ENCODE assay signal across 8 mouse cellular contexts in the genomic region with DNA sequence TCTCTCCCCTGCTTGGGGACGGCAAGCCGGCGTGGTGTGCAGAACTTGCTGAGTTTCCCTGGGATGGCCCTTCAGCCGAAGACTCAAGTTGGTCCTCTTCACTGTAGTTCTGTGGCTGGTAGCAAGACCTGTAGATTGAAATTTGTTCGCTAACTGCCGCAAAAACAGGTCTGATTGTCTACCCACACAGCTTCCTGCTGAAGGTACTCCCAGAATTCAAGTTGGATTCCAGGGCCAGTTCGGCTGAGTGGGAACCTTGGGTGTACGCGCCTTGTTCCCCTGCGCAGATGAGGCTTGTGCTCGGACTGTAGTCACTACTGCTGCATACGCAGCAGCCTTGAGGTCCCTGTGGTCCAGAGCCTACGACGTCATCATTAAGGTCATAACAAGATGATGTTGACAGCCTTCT. TPM values are rescaled to one million over a fixed set of nuclear protein-coding genes. Genes with fewer than 3 reads are reported as not detected.
A peak's percentile ranks its signal among the peaks of the same experiment; 100 is the strongest.
DNase-seq lines count a peak whose midpoint lies in the region; ATAC-seq and TF ChIP-seq lines count a peak whose summit lies in the region.

No protein-coding gene starts in this region.

- no peaks in the 10 kb centered on the region for H3K9me3 ChIP-seq in forebrain, postnatal 0 days (ENCODE audit: low read length)
- H3K9me3 ChIP-seq in hindbrain, postnatal 0 days (ENCODE audit: low read length): no peaks in the 10 kb centered on the region
- no peaks in the 10 kb centered on the region for H3K9me3 ChIP-seq in liver, embryonic 14.5 days (ENCODE audit: control insufficient read depth, low read length)
- H3K9me3 ChIP-seq in stomach, postnatal 0 days (ENCODE audit: control insufficient read depth, low read length): no peaks in the 10 kb centered on the region

- no peak for TF ChIP-seq CTCF in left cerebral cortex, adult 2 months (IDR thresholded peaks at IDR 0.05)
- TF ChIP-seq CTCF in forebrain, postnatal 0 days (IDR thresholded peaks at IDR 0.05; ENCODE audit: low read depth): no peak
- TF ChIP-seq CTCF in hindbrain, postnatal 0 days (IDR thresholded peaks at IDR 0.05; ENCODE audit: low read depth): no peak
- no peak for TF ChIP-seq CTCF in liver, embryonic 14.5 days (IDR thresholded peaks at IDR 0.05; ENCODE audit: low read depth)
- TF ChIP-seq CTCF in stomach, postnatal 0 days (IDR thresholded peaks at IDR 0.05; ENCODE audit: low read depth): no peak

- intact Hi-C loops in left cerebral cortex, adult 2 months (cut with DNase I): loop anchor here (2.0 kb wide), 1 partner anchor 70 kb away; no protein-coding TSS in a partner anchor

- H3K27ac ChIP-seq in left cerebral cortex, adult 2 months: peak overlapping the region; percentile 58
- peak overlapping the region; percentile 57; the same call in 1 of the 2 replicates for H3K27ac ChIP-seq in forebrain, postnatal 0 days (ENCODE audit: low read depth, low read length)
- H3K27ac ChIP-seq in hindbrain, postnatal 0 days: peak overlapping the region; percentile 45; the same call in 1 of the 2 replicates
- H3K27ac ChIP-seq in liver, embryonic 14.5 days: peak overlapping the region; percentile 53
- peak overlapping the region; percentile 97 for H3K27ac ChIP-seq in stomach, postnatal 0 days (replicated peaks)

- peak overlapping the region; percentile 66 for H3K9ac ChIP-seq in forebrain, postnatal 0 days
- H3K9ac ChIP-seq in hindbrain, postnatal 0 days (replicated peaks; ENCODE audit: low read length): peak overlapping the region; percentile 63
- peak overlapping the region; percentile 83 for H3K9ac ChIP-seq in liver, embryonic 14.5 days (replicated peaks)
- peak overlapping the region; percentile 87 for H3K9ac ChIP-seq in stomach, postnatal 0 days (ENCODE audit: low read length)

- no peak for TF ChIP-seq EP300 in liver, embryonic 14.5 days (IDR thresholded peaks at IDR 0.05; ENCODE audit: low read depth)
- no peak for TF ChIP-seq EP300 in stomach, postnatal 0 days (optimal IDR thresholded peaks at IDR 0.05)

- no peaks in the 10 kb centered on the region for H3K27me3 ChIP-seq in forebrain, postnatal 0 days (ENCODE audit: insufficient read depth, low read length)
- H3K27me3 ChIP-seq in hindbrain, postnatal 0 days (ENCODE audit: insufficient read depth, low read length): no peaks in the 10 kb centered on the region
- H3K27me3 ChIP-seq in liver, embryonic 14.5 days (ENCODE audit: control insufficient read depth, insufficient read depth, low read length): no peaks in the 10 kb centered on the region
- H3K27me3 ChIP-seq in stomach, postnatal 0 days (ENCODE audit: control insufficient read depth, insufficient read depth, low read length): no peaks in the 10 kb centered on the region

- ATAC-seq in forebrain, postnatal 0 days: peak; percentile 7; the same call in 1 of the 2 replicates
- peak; percentile 44 for ATAC-seq in hindbrain, postnatal 0 days
- ATAC-seq in liver, embryonic 14.5 days (ENCODE audit: insufficient read depth): peak; percentile 24
- ATAC-seq in stomach, postnatal 0 days (ENCODE audit: low FRiP score, low TSS enrichment): 0 out of 2 replicates have a peak, but pooled peaks have one; percentile 21

- peak overlapping the region; percentile 76 for H3K4me3 ChIP-seq in left cerebral cortex, adult 2 months
- H3K4me3 ChIP-seq in forebrain, postnatal 0 days (ENCODE audit: low read depth, low read length): peak overlapping the region; percentile 61
- peak overlapping the region; percentile 74 for H3K4me3 ChIP-seq in hindbrain, postnatal 0 days (ENCODE audit: low read length)
- peak overlapping the region; percentile 76 to 89 for H3K4me3 ChIP-seq in liver, embryonic 14.5 days (ENCODE audit: insufficient read depth in 1 of 2, low read depth in 2 of 2, low read length in 2 of 2)
- peak overlapping the region; percentile 82 for H3K4me3 ChIP-seq in stomach, postnatal 0 days (ENCODE audit: low read depth, low read length)

- no peaks in the 10 kb centered on the region for H3K36me3 ChIP-seq in forebrain, postnatal 0 days (ENCODE audit: insufficient read depth)
- no peaks in the 10 kb centered on the region; the same call in 1 of the 2 replicates for H3K36me3 ChIP-seq in hindbrain, postnatal 0 days (ENCODE audit: insufficient read depth, low read length)
- H3K36me3 ChIP-seq in liver, embryonic 14.5 days (replicated peaks; ENCODE audit: control insufficient read depth, insufficient read depth, low read depth): no peaks in the 10 kb centered on the region
- H3K36me3 ChIP-seq in stomach, postnatal 0 days (ENCODE audit: control insufficient read depth, insufficient read depth, low read length): peaks cover under 1% of the 10 kb centered on the region; the same call in 1 of the 2 replicates

- WGBS in forebrain, postnatal 0 days: 3% methylated on average over 14 of the region's 14 CpGs
- under 1% methylated on average over 14 of the region's 14 CpGs for WGBS in hindbrain, postnatal 0 days
- under 1% methylated on average over 14 of the region's 14 CpGs for WGBS in liver, embryonic 14.5 days (ENCODE audit: insufficient replicate concordance)
- 1% methylated on average over 14 of the region's 14 CpGs for WGBS in stomach, postnatal 0 days

- DNase-seq in left cerebral cortex, adult 2 months (ENCODE audit: extremely low spot score in 1 of 2, low spot score in 2 of 2): no peak
- no peak for DNase-seq in left cerebral cortex, adult 18-20 months (ENCODE audit: low spot score in 2 of 2)
- DNase-seq in brain, adult 2 months (ENCODE audit: low read depth, low spot score): peak; percentile 49
- peak; percentile 56 for DNase-seq in forebrain, postnatal 0 days
- DNase-seq in hindbrain, postnatal 0 days (ENCODE audit: low spot score): peak; percentile 46
- DNase-seq in liver, embryonic 14.5 days (ENCODE audit: low read depth in 3 of 3, low spot score in 3 of 3): peak; percentile 40 to 60 (median 44)
- peak; percentile 80 for DNase-seq in naive thymus-derived CD4-positive, alpha-beta T cell, adult 2 months (ENCODE audit: low read depth)
- DNase-seq in stomach, postnatal 0 days (ENCODE audit: low spot score): peak; percentile 56

- peak overlapping the region; percentile 80 for H3K4me2 ChIP-seq in forebrain, postnatal 0 days (ENCODE audit: low read depth)
- H3K4me2 ChIP-seq in hindbrain, postnatal 0 days (ENCODE audit: low read depth, low read length): peak overlapping the region; percentile 59
- peak overlapping the region; percentile 77 for H3K4me2 ChIP-seq in liver, embryonic 14.5 days (ENCODE audit: low read depth)
- H3K4me2 ChIP-seq in stomach, postnatal 0 days (replicated peaks; ENCODE audit: low read depth): peak overlapping the region; percentile 79

- H3K4me1 ChIP-seq in forebrain, postnatal 0 days (ENCODE audit: insufficient read depth): peaks cover 11% of the 10 kb centered on the region; the same call in 1 of the 2 replicates
- H3K4me1 ChIP-seq in hindbrain, postnatal 0 days (ENCODE audit: insufficient read depth, low read length): 0 out of 2 replicates have a peak, but pooled peaks cover 3% of the 10 kb centered on the region
- peaks cover 24 to 30% of the 10 kb centered on the region in 2 experiments for H3K4me1 ChIP-seq in liver, embryonic 14.5 days (replicated peaks; ENCODE audit: control insufficient read depth in 2 of 2, insufficient read depth in 2 of 2, low read length in 1 of 2)
- no peaks in the 10 kb centered on the region for H3K4me1 ChIP-seq in stomach, postnatal 0 days (replicated peaks; ENCODE audit: control insufficient read depth, insufficient read depth)

RNA-seq across cellular contexts. Expression of a gene that starts 0.6 kb away (rescaled TPM):
- 10 to 100 TPM in 1 of 2 experiments, 1 to 10 TPM in 1; 9.3 to 10.9 TPM for total RNA-seq in left cerebral cortex, adult 2 months (2021)
- total RNA-seq in left cerebral cortex, adult 18-20 months (2021): 1 to 10 TPM; 8.8 to 9.5 TPM
- 13.7 and 19.8 TPM in 2 replicates for total RNA-seq in forebrain, postnatal 0 days (2014; rRNA removed)
- 13.9 TPM in 2 replicates for polyA plus RNA-seq in forebrain, postnatal 0 days (2015; fragmentation: Nextera tagmentation; extraction: Ambion mirVana)
- 20.9 and 24.7 TPM in 2 replicates for total RNA-seq in hindbrain, postnatal 0 days (2014; rRNA removed)
- polyA plus RNA-seq in hindbrain, postnatal 0 days (2015; fragmentation: Nextera tagmentation; extraction: Ambion mirVana): 18.8 and 18.9 TPM in 2 replicates
- polyA plus RNA-seq in liver, embryonic 14.5 days (2012; rRNA removed): 17.7 and 23.3 TPM in 2 replicates
- polyA plus RNA-seq in liver, embryonic 14.5 days (2014; fragmentation: Nextera tagmentation; extraction: Ambion mirVana): 45.2 and 52.5 TPM in 2 replicates
- 117 and 121 TPM in 2 replicates for polyA plus RNA-seq in stomach, postnatal 0 days (2015; fragmentation: Nextera tagmentation; extraction: Ambion mirVana)

Comparison
In these comparisons a context has a peak if more than half of its experiments do, and no peak if none do; other contexts are left out.
1. DNase-seq: peak in brain, adult 2 months (single experiment), forebrain, postnatal 0 days (single experiment), hindbrain, postnatal 0 days (single experiment), liver, embryonic 14.5 days (3 of 3), naive thymus-derived CD4-positive, alpha-beta T cell, adult 2 months (single experiment) and stomach, postnatal 0 days (single experiment); none in left cerebral cortex, adult 2 months (0 of 2) and left cerebral cortex, adult 18-20 months (0 of 2).
2. H3K27ac ChIP-seq: peak in every context shown above with its lines; median percentile 97 in stomach, postnatal 0 days; 58 in left cerebral cortex, adult 2 months; 57 in forebrain, postnatal 0 days; 53 in liver, embryonic 14.5 days; 45 in hindbrain, postnatal 0 days.
3. Peak in every context shown above with its lines, with median percentiles within 50 percentile points of each other: H3K4me3 ChIP-seq, ATAC-seq, H3K4me2 ChIP-seq and H3K9ac ChIP-seq.